Mouse (Mus musculus): ENCODE results near the gene Slc39a11. TPM values are rescaled to one million over a fixed set of nuclear protein-coding genes. Genes with fewer than 3 reads are reported as not detected.

Gene Slc39a11
- polyA plus RNA-seq, 1 experiment from 2014 or later, result 24.5 TPM

DNA sequence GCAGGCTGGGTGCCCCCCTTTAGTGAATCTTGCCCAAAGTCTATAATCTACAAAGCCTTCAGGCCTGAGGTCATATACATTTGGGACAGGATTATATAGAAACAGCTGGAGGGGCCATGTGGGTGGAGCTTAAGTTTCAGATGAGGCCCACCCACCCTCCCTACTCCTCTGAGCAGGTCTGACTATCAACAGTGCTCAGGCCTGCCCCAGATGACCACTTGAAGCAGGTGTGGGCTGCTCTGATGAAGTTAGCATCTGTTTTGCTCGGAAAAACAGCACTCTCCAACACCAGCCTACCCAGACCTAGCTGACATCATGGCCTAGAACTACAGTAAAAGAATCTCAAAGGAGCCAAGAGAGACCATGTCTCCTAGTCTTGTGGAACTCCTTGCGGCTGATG lies 189.8 kb downstream of the Slc39a11 start:
- H3K9ac ChIP-seq, result no peak overlapping the region
- H3K4me3 ChIP-seq, result no peak overlapping the region
- no peaks in the 10 kb centered on the region for H3K36me3 ChIP-seq
- no peak overlapping the region for H3K4me2 ChIP-seq
- H3K9me3 ChIP-seq, result no peaks in the 10 kb centered on the region
- no peaks in the 10 kb centered on the region for H3K4me1 ChIP-seq
- no peak overlapping the region for H3K27ac ChIP-seq
- 82% methylated on average over 2 of the region's 2 CpGs for WGBS
- H3K27me3 ChIP-seq, result no peaks in the 10 kb centered on the region
- no peak for ATAC-seq (ENCODE audit: borderline replicate concordance, extremely low read depth, low FRiP score, low TSS enrichment)

- no peaks in the 10 kb centered on the region for H3K27me3 ChIP-seq
- no peaks in the 10 kb centered on the region for H3K4me1 ChIP-seq
- no peak overlapping the region for H3K27ac ChIP-seq
- H3K9ac ChIP-seq, result no peak overlapping the region
- H3K36me3 ChIP-seq, result no peaks in the 10 kb centered on the region
- WGBS, result 67% methylated on average over 15 of the region's 15 CpGs
- H3K4me2 ChIP-seq, result no peak overlapping the region
- no peak for ATAC-seq (ENCODE audit: borderline replicate concordance, extremely low read depth, low FRiP score, low TSS enrichment)
- H3K9me3 ChIP-seq, result no peaks in the 10 kb centered on the region
- H3K4me3 ChIP-seq, result no peak overlapping the region
These were observed 191.2 kb downstream of the Slc39a11 start for GRCm38 (mm10) chr11:113458582-113459210.

GRCm38 (mm10) chr11:113452861-113453568 lies 196.9 kb downstream of the Slc39a11 start:
- 45% methylated on average over 16 of the region's 16 CpGs for WGBS
- H3K9me3 ChIP-seq, result no peaks in the 10 kb centered on the region
- H3K27ac ChIP-seq, result no peak overlapping the region
- H3K4me1 ChIP-seq, result peaks cover 9% of the 10 kb centered on the region; the same call in 1 of the 2 replicates
- ATAC-seq (ENCODE audit: borderline replicate concordance, extremely low read depth, low FRiP score, low TSS enrichment), result no peak
- H3K4me2 ChIP-seq, result no peak overlapping the region
- no peaks in the 10 kb centered on the region for H3K36me3 ChIP-seq
- H3K9ac ChIP-seq, result no peak overlapping the region
- H3K4me3 ChIP-seq, result no peak overlapping the region
- H3K27me3 ChIP-seq, result no peaks in the 10 kb centered on the region

DNA sequence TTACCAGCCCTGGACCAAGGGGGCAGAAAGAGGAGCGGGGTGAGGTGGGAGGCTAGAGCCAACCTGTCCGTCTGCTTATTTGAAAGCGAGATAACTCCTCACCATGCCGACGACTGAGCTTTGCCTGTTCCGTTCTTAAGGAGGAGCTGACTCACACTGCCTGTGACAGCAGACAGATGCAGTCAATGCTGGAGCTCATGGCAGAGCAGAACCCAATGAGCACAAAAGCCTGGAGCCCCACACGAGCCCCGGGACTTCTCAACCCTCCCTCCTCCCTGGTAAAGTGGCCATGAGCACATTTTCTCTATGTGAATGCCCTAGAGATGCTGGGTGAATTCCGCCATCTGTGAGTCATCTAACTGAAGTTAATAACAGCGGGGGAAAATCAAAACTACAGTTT lies 198.6 kb downstream of the Slc39a11 start:
- WGBS, result 64% methylated on average over 10 of the region's 10 CpGs
- no peak for ATAC-seq (ENCODE audit: borderline replicate concordance, extremely low read depth, low FRiP score, low TSS enrichment)

GRCm38 (mm10) chr11:113450665-113451064 lies 199.2 kb downstream of the Slc39a11 start:
- H3K27me3 ChIP-seq, result no peaks in the 10 kb centered on the region
- H3K9me3 ChIP-seq, result no peaks in the 10 kb centered on the region
- no peak overlapping the region for H3K27ac ChIP-seq
- ATAC-seq (ENCODE audit: borderline replicate concordance, extremely low read depth, low FRiP score, low TSS enrichment), result no peak
- no peaks in the 10 kb centered on the region for H3K36me3 ChIP-seq
- peaks cover 9% of the 10 kb centered on the region; the same call in 1 of the 2 replicates for H3K4me1 ChIP-seq
- H3K4me2 ChIP-seq, result no peak overlapping the region
- WGBS, result 84% methylated on average over 4 of the region's 4 CpGs
- no peak overlapping the region for H3K9ac ChIP-seq
- no peak overlapping the region for H3K4me3 ChIP-seq

More for the DNA sequence above, 198.6 kb downstream of the Slc39a11 start:
- Histone ChIP-seq H3K27ac (no peak overlapping the region), H3K4me1 (peaks cover 9% of the 10 kb centered on the region; the same call in 1 of the 2 replicates), H3K9me3 (no peaks in the 10 kb centered on the region), H3K9ac (no peak overlapping the region), H3K4me3 (no peak overlapping the region), H3K4me2 (no peak overlapping the region), H3K27me3 (no peaks in the 10 kb centered on the region), H3K36me3 (no peaks in the 10 kb centered on the region)

DNA sequence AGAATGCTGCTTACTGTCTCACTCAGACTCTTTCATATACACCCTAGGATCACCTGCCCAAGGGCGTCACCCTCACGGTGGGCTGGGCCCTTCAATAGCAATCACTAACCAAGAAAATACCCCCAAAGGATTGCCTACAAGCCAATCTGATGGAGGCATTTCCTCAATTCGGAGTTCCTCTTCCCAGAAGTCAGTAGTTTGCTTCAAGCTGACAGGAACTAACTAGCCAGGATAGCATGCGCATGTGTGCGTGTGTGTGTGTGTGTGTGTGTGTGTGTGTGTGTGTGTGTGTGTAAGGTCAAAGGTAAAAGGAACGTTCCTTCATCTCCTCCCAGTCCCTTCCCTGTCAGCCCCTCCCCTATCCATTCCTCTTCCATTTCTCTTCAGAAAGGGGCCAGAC lies 199.9 kb downstream of the Slc39a11 start:
- Histone ChIP-seq H3K9me3 (no peaks in the 10 kb centered on the region), H3K27me3 (no peaks in the 10 kb centered on the region), H3K4me1 (peaks cover 9% of the 10 kb centered on the region; the same call in 1 of the 2 replicates), H3K4me3 (no peak overlapping the region), H3K9ac (no peak overlapping the region), H3K4me2 (no peak overlapping the region), H3K36me3 (no peaks in the 10 kb centered on the region), H3K27ac (no peak overlapping the region)
- no peak for ATAC-seq (ENCODE audit: borderline replicate concordance, extremely low read depth, low FRiP score, low TSS enrichment)
- 72% methylated on average over 6 of the region's 6 CpGs for WGBS

DNA sequence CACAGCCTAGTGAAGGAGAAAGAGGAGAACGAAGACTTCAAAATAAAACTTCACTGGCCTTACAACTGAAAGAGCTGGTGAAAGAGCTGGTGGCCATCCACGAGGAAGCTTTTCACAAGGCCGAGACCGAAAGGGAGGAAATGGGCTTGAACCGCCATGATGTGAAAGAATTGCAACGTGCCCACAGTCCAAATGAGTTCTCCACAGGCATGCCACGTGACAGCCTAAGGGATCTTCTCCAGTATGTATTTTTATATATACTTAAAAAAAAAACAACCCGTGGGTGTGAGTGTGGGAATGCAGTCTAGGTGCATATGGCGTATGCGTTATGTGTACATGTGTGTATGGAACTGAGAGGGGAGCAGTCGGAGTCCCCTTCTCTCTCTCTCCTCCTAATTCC lies 207.8 kb downstream of the Slc39a11 start:
- H3K27me3 ChIP-seq, result no peaks in the 10 kb centered on the region
- 0 out of 2 replicates have a peak, but pooled peaks cover 3% of the 10 kb centered on the region for H3K9me3 ChIP-seq
- 0 out of 2 replicates have a peak, but pooled peaks cover 5% of the 10 kb centered on the region for H3K4me1 ChIP-seq
- no peak overlapping the region for H3K4me3 ChIP-seq
- H3K27ac ChIP-seq, result no peak overlapping the region
- no peak for ATAC-seq (ENCODE audit: borderline replicate concordance, extremely low read depth, low FRiP score, low TSS enrichment)
- H3K36me3 ChIP-seq, result no peaks in the 10 kb centered on the region
- H3K9ac ChIP-seq, result no peak overlapping the region
- H3K4me2 ChIP-seq, result no peak overlapping the region
- WGBS, result 89% methylated on average over 11 of the region's 11 CpGs

- ATAC-seq (ENCODE audit: borderline replicate concordance, extremely low read depth, low FRiP score, low TSS enrichment), result no peak; the same call in 1 of the 2 replicates
- no peak overlapping the region for H3K4me2 ChIP-seq
- no peaks in the 10 kb centered on the region for H3K36me3 ChIP-seq
- 0 out of 2 replicates have a peak, but pooled peaks cover 3% of the 10 kb centered on the region for H3K9me3 ChIP-seq
- peaks cover 18% of the 10 kb centered on the region; the same call in 1 of the 2 replicates for H3K4me1 ChIP-seq
- H3K27me3 ChIP-seq, result no peaks in the 10 kb centered on the region
- H3K4me3 ChIP-seq, result no peak overlapping the region
- 40% methylated on average over 20 of the region's 20 CpGs for WGBS
- H3K27ac ChIP-seq, result peak overlapping the region; percentile 39
- H3K9ac ChIP-seq, result no peak overlapping the region
These were observed 210.4 kb downstream of the Slc39a11 start for GRCm38 (mm10) chr11:113439328-113440030.

- Histone ChIP-seq H3K27ac (no peak overlapping the region; the same call in 1 of the 2 replicates), H3K36me3 (no peaks in the 10 kb centered on the region), H3K9me3 (0 out of 2 replicates have a peak, but pooled peaks cover 3% of the 10 kb centered on the region), H3K9ac (no peak overlapping the region), H3K4me2 (no peak overlapping the region), H3K27me3 (no peaks in the 10 kb centered on the region), H3K4me3 (no peak overlapping the region), H3K4me1 (peaks cover 18% of the 10 kb centered on the region; the same call in 1 of the 2 replicates)
- WGBS, result 73% methylated on average over 5 of the region's 5 CpGs
- ATAC-seq (ENCODE audit: borderline replicate concordance, extremely low read depth, low FRiP score, low TSS enrichment), result no peak
These were observed 211.0 kb downstream of the Slc39a11 start for GRCm38 (mm10) chr11:113438915-113439314.

DNA sequence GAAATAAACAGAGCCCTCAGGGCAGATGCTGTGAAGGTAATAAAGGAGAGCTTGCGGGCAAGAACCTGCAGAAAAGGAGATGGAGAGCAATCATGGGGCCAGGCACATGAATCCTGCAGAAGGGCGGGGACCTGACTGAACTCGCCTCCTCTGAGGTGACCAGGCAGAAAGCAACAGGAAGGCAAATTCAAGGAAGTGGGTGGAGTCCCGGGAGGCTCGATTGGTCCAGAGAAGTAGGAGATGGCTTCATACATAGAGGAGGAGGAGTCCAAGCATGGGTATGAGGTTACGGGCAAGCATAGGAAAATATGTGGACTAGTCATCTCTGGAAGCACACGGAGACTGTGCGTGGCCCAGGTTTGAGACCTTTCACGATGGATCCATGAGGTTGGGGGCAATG lies 212.5 kb downstream of the Slc39a11 start:
- Histone ChIP-seq H3K4me1 (peaks cover 18% of the 10 kb centered on the region; the same call in 1 of the 2 replicates), H3K27me3 (no peaks in the 10 kb centered on the region), H3K9ac (no peak overlapping the region), H3K4me3 (no peak overlapping the region), H3K9me3 (0 out of 2 replicates have a peak, but pooled peaks cover 3% of the 10 kb centered on the region), H3K4me2 (no peak overlapping the region), H3K27ac (no peak overlapping the region), H3K36me3 (no peaks in the 10 kb centered on the region)
- WGBS, result 77% methylated on average over 9 of the region's 9 CpGs
- ATAC-seq (ENCODE audit: borderline replicate concordance, extremely low read depth, low FRiP score, low TSS enrichment), result no peak

- Histone ChIP-seq H3K36me3 (no peaks in the 10 kb centered on the region), H3K4me2 (no peak overlapping the region), H3K4me3 (no peak overlapping the region), H3K9me3 (0 out of 2 replicates have a peak, but pooled peaks cover 3% of the 10 kb centered on the region), H3K27me3 (no peaks in the 10 kb centered on the region), H3K9ac (no peak overlapping the region), H3K27ac (no peak overlapping the region), H3K4me1 (peaks cover 18% of the 10 kb centered on the region; the same call in 1 of the 2 replicates)
- no peak for ATAC-seq (ENCODE audit: borderline replicate concordance, extremely low read depth, low FRiP score, low TSS enrichment)
- 57% methylated on average over 6 of the region's 6 CpGs for WGBS
These were observed 213.6 kb downstream of the Slc39a11 start for GRCm38 (mm10) chr11:113436299-113436698.

Measured in lung, embryonic 15.5 days (tissue).